Mouse (Mus musculus) thymus, postnatal 36 days (tissue): Measurements from ENCODE around the gene Klf7.

Experiments used
- DNase-seq, 2 experiments: peaks; one replicate each; pipeline ENCODE4 v3.0.0; 2022; ENCODE audit warnings: mixed read lengths in 2 of 2

The Klf7 gene

GRCm38 (mm10) chr1:64060699-64061454, 61.2 kb downstream of the Klf7 start:
- DNase-seq = no peak

- no peak for DNase-seq
These were observed 62.0 kb downstream of the Klf7 start for GRCm38 (mm10) chr1:64060116-64060515.

GRCm38 (mm10) chr1:64056541-64056940, 65.5 kb downstream of the Klf7 start:
- DNase-seq = no peak

DNA sequence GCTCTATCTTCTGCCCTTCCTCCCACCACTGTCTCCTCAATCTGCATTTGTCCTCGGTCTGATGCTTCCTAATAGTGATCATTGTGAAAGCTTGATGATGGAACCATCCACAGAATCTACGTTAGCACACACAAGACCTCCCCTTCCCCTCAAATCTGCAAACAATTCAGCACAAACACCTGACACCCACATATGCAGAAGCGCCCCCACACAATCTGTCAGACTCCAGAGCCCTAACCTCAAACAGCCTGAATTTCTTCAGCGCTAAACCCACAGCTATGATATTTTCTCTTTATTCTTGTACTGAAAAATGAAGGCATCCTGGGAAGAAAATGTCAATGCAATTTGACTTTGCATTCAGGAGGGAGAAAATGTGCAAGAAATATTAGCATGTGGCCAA, 66.1 kb downstream of the Klf7 start:
- no peak for DNase-seq

DNA sequence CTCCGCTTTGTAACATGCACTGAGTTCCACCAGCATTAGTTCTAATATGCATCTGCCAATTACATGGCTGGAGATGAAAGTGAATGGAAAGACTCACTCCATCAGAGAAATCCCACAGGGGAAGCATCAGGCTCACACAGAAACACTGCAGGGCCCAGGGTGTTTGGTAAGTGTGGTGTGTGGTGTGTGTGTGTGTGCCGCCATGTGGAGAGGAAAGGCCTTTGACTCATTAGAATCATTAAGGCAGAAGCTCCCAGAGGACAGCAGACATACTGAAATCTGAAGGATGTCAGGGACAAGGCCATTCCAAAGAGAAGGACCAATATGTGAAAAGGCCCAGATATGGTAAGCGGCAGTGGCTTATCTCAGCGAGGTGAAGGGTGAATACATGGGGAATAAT, 66.9 kb downstream of the Klf7 start:
- DNase-seq = no peak

DNA sequence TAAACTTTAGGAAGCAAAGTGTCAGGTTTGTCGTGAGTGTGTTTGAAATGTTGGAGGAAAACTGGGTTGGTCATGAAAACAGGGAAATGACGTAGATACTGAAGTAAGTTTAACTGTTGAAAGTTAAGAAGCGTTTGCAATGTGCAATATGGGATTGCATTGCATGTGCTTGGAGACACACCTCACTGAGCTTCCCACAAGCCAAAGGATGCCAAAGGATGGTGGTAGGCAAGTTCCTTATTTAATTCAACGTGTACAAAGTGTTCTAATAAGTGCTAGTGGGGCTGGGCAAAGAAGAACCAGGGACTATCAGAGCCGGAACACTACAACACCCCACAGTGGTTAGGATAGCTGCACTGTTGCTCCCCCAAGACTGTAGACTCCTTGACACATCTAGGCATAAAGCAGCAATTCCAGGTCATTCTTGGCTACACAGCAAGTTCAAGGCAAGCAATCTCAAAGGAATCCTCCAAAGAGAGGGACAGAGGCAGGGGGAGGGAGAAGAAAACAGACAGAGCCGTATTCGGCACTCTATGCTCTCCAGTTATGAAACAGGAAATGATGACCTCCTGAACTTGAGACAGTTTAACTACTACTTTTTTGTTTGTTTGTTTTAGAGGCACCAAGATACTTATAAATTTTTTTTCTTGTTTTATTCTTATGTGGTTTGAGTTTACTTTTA, 69.9 kb downstream of the Klf7 start:
- DNase-seq = no peak

DNA sequence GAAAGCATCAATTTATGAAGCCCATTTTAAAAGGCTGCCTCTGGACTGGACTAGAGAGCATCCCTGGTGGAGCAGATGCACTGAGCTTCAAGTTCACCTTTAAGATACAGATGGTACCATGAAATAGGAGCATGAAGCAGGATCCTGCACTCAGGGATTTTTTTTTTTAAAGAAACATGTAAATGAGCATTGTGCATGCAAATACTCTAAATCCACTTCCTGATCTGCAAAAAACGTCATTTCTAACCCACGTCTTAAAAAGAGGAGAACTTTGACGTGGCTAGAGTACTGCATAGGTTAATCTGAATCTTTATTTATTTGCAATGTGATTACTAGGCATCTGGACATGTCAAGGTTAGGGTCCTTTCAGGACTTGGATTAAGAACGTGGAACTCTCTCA, 73.5 kb downstream of the Klf7 start:
- no peak for DNase-seq

- DNase-seq = no peak
These were observed 75.3 kb downstream of the Klf7 start for GRCm38 (mm10) chr1:64046802-64047156.

DNA sequence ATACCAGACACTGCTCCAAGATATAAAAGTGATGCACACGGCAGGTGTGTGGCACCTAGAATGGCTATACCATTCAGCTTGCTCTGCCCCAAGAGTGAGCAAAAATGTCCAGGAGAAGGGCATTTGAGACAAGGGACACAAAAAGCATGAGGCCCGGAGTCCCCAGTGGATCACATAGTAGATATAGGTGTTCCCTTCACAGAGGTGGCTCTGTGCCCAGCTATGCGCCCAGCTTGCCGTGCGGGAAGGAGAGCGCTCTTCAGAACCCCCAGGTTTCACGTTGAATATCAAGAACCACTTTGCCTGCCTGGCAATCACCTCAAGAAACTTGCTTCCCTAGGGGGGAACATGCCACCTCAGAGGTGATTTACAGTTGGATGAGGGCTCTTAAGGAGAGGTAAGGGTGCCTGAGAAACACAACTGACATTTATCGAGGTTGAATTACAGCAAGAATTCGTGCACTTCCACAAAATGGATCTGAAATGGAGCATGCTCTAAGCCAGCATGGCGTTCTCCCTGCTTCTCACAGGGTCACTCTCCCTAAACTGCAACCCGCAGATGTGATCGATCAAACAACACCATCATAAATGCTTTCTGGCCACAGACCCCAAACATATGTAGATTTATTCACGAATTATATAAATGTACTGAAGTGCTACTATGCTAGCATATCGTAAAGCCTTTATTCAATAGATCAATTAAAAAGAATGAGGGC, 75.8 kb downstream of the Klf7 start:
- no peak for DNase-seq

- DNase-seq = no peak
These were observed 77.5 kb downstream of the Klf7 start for GRCm38 (mm10) chr1:64044577-64044976.

DNA sequence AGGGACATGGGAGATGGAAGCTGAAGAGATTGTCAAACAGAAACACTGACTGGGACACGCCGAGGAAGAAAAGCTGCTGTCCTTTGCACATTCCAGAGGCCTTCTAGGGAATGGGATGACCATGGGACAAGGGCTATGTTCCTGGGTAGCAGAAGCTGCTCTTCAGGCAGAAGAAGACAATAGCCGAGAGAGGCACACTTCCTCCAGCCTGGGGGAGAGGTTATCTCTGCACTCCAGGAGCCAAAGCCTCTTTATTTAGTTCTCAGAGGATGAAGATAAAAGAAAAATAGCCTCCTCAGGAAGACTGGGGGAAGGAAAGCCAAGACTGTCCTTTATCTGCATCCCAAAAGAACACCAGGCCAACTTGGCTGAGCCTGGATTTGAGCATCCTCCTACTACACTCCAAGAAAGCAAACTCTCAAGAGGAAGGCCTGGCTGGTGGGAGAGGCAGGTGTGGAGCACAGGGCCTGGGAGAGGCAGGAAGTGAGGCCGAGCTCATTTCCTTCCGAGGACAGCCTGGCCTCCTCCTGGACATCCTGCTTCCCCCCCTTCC, 81.2 kb downstream of the Klf7 start:
- no peak for DNase-seq

- no peak for DNase-seq
These were observed 81.9 kb downstream of the Klf7 start for GRCm38 (mm10) chr1:64040061-64040686.

- no peak for DNase-seq
These were observed 83.7 kb downstream of the Klf7 start for GRCm38 (mm10) chr1:64038343-64038742.

DNA sequence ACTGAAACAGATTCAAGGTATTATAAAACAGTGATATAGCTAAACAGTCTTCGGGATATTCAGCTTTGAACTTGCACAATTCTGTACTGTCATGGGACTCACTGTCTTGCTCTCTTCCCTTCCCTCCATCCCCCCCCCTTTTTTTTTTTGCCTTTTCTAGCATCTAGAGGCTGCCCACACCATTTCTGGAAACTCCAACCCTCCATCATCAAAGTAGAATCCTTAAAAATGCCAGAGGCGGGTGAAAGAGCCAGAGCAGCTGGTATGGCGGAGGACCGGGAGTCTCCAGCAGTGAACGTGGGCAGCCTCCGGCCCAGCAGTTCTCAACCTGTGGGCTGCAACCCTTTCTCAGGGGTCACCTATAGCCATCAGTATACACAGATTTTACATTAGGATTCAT, 84.3 kb downstream of the Klf7 start:
- DNase-seq = no peak

GRCm38 (mm10) chr1:64036881-64037452, 85.1 kb downstream of the Klf7 start:
- no peak for DNase-seq

DNA sequence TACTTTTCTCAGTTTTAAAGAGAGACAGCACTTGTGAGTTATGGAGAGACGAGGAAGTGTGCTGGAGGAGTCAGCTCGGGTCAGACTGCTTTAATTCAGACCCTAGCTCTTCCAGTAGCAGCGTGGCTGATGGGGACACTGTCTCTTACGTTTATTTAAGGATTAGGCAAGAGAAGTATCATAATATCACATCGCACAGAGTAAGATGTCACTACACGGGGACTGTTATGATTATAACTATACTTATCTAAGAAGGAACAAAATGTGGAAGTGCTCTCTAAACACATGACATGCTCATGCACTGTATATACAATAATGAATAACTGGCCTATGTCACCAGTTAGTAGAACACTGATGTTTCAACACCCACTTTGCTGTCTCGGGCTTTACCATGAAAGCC, 86.3 kb downstream of the Klf7 start:
- DNase-seq = no peak

DNA sequence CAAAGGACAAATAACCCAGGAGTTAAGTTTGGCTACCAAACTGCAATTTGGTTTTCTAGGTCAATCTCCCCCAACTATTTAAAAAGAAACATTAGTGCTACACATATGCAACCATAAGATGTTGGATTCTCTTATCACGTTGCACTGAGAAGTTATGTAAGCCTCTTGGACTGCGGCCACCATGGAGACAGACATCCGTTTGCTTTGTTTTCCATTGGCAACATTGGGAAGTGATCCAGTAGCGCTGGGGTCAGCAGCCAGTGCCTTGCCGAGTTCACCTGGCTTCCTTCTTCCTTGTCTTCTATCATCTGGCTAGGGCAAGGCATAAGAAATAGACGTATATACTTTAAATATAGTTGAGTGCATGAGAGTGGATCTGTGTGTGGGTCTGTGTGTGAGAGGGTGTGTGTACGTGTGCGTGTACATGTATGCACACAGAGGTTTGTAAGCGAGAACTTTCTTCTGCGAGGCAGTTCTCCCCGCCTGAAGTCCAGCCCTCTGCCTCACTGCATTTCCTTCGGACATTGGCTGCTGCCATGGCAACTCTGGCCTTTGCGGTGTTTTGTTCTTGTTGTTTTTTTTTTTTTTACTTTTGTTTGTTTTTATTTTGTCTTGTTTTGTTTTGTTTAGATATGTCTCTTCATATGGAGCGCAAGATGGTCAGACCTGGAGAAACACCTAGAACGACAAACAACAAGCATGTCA, 86.8 kb downstream of the Klf7 start:
- no peak for DNase-seq

DNA sequence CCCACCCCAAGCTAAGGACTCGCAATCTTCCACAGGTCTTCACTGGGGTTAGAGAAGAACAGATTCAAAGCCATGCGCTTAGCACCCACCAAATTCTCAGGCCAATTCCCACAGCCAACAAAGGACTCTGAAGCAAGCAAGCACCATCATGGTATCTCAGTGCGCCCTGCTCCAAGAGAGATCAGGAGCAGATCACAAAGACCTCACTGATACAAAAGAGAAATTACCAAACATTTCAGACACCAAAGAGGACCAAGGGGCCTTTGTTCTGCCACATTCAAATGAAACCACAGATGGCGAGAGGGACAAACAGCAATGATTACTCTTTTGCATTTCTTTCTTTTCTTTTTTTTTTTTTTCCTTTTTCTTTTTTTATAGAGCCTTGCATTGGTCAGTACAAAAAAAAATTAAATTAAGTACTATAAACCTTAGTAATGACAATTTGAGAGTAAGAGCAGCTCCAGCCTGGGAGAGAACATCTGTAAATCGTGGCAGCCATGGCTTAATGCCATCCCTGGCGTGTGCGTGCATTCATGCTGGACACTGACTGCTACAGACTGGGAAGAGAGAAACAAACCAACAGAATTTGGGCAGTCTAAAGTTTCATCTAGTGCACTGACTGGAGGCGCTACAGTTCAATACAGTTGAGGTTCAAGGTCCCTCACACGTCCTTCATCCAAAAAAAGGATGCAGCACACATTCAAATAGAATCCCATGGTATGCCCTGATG, 89.4 kb downstream of the Klf7 start:
- DNase-seq = no peak

GRCm38 (mm10) chr1:64021986-64022385, 100.1 kb downstream of the Klf7 start:
- no peak for DNase-seq

DNA sequence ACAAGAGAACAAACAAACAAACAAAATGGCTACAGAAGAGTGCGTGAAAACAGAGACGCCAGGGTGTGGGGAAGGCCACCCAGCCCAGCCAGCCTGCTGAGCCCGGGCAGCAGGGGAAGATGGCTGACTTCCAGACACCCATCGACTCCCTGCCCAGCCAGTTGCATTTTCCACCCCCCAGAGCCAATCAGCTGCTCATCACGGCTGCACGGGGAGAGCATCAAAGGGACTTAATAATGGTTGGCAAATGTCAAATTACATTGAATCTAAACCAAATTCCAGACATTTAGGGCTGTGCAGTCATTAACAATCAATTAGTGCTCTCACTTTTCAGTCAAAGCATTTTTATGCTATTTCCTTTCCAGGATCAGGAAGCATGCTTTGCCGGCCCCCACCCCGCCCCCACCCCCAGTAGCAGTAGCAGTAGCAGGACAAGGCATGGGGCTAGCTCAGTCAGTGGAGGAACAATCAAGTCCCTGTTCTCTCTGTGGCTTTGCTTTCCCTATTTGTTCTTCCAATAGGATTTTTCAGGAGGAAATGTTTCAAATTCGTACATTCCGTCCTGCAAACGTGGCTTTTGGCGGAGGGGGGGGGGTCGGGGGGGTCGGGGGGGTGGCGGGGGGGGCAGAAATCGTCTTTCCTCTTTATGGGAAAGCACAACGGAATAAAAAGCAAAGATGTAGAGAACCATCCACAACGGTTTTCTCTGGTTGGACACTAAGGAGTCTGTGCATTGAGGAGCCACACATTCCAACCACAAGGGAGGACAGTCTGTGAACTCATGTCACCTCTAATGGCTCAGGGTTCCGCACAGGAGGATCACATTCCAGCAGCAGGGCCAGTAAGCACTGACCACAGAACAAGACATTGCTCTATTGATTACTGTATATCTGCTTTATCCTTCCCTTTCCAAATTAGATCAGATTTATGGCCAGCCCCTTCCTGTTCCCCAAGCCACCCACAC, 101.1 kb downstream of the Klf7 start:
- no peak for DNase-seq
